Mouse (Mus musculus) small intestine, adult 2 months (tissue): Measurements from ENCODE around the gene Phactr2.

Source experiments
- CTCF ChIP-seq: fragments of 200-500 bp; IDR thresholded peaks from 2 replicates; pipeline ENCODE4 v1.5.1; 2012; ENCODE audit warnings: low read depth, mild to moderate bottlenecking, control low read depth, inconsistent platforms, low read length, moderate library complexity, mixed read lengths; ENCODE audit not compliant: insufficient replicate concordance, insufficient read length; ENCODE audit errors: extremely low read depth
- POLR2A ChIP-seq: fragments of 200-500 bp; IDR thresholded peaks from 2 replicates; pipeline ENCODE4 v1.6.1; 2012; ENCODE audit warnings: low read depth, mild to moderate bottlenecking, control low read depth, inconsistent platforms, low read length, moderate library complexity

DNA sequence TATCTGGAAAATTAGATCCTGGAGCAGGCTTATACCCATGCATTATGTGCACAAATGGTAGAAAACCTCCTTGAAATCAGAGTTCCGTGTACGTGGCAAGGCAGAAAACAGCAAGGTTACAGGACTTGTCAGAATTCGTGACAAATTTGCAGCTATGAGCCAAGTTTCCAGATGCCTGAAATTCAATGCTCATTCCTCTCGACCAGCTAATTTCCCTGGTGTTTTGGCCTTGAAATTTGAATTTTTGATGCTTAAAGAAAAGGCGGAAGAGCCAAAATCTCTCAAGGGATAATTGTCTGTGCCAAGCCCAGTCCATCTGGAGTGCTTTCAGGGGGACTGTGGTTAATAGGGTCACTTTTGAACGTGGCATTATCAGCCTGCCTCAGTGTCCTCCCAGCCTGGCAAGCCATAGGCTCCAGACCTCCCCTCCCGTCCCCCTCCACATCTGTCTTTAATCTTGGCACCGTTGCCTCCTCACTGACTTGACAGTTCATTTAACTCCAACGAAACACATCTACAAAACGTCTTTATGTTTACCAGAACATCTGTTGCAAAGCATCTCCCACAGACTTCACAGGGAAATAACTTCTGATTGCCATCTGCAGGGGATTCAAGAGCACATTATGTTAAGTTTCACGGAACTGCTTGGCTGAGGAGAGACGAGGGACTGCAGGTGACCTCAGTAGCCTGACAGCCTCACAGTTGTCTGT lies 303.3 kb downstream of the Phactr2 start:
- no peak for TF ChIP-seq CTCF
- no peak for TF ChIP-seq POLR2A
